Mouse (Mus musculus) brain, embryonic 14.5 days (tissue): ENCODE data around the gene Vmn2r72. TPM values are rescaled to one million over a fixed set of nuclear protein-coding genes. Genes with fewer than 3 reads are reported as not detected.

ENCODE experiments used
- DNase-seq: peaks from one replicate; pipeline ENCODE4 v3.0.0-alpha.2; 2011; ENCODE audit warnings: low read depth
- CTCF ChIP-seq: fragments of 200-500 bp; IDR thresholded peaks from 2 replicates; pipeline ENCODE4 v1.5.1; 2012; ENCODE audit warnings: inconsistent platforms, mild to moderate bottlenecking, moderate library complexity, borderline replicate concordance; ENCODE audit not compliant: insufficient read depth, insufficient read length; ENCODE audit errors: extremely low read depth
- POLR2A ChIP-seq: fragments of 200-500 bp; IDR thresholded peaks from 2 replicates; pipeline ENCODE4 v1.6.1; 2012; ENCODE audit warnings: mild to moderate bottlenecking, inconsistent platforms, borderline replicate concordance; ENCODE audit not compliant: poor library complexity, insufficient read depth, insufficient read length, severe bottlenecking; ENCODE audit errors: extremely low read depth
- polyA plus RNA-seq: library from polyadenylated mRNA; depleted of rRNA; stranded (reverse); fragments of >200 nt; gene quantifications from 2 replicates; pipeline ENCODE4 v1.2.3, GENCODE M21; 2012; rRNA removed

Gene Vmn2r72
- not detected in 2 replicates for polyA plus RNA-seq

DNA sequence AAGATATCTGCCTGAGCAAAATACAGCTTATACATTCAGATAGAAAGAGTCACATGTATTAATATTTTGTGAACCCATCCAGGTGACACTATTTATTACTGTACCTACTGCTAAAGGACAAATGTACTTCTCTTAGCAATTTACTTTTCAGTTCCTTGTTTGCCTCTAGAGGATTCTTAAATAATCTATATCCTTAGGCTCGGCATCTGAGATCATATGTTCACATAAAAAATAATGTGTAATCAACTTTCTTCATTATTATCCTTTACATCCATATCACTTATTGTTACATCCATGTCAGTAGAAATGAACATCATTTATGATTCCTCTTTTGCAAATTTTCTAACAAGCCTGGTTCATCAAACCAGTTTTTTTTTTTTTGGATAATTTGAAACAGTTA lies at the start of gene Vmn2r72:
Gene Vmn2r72 (minus strand): TSS at position 101 of the 400 bp plus-strand sequence.
- no peak for DNase-seq
- TF ChIP-seq POLR2A (no peak), CTCF (no peak)

Other genes with a start within 250 kb of the Vmn2r72 start
- gene Vmn2r71, start 192.0 kb downstream of the Vmn2r72 start, polyA plus RNA-seq = not detected in 2 replicates
- gene Vmn2r70, start 185.9 kb downstream of the Vmn2r72 start, polyA plus RNA-seq = not detected in 2 replicates
- not detected in 2 replicates for gene Vmn2r73, start 121.2 kb upstream of the Vmn2r72 start, polyA plus RNA-seq
- gene Vmn2r74, start 206.5 kb upstream of the Vmn2r72 start, polyA plus RNA-seq = not detected in 2 replicates